Mouse (Mus musculus): ENCODE measurements at regions not wholly inside any gene's neighbourhood (a gene's known extent, or its start where the extent isn't known, plus 50 kb on each side); places are given as distances from the start of the nearest gene placed in this dataset.

DNA sequence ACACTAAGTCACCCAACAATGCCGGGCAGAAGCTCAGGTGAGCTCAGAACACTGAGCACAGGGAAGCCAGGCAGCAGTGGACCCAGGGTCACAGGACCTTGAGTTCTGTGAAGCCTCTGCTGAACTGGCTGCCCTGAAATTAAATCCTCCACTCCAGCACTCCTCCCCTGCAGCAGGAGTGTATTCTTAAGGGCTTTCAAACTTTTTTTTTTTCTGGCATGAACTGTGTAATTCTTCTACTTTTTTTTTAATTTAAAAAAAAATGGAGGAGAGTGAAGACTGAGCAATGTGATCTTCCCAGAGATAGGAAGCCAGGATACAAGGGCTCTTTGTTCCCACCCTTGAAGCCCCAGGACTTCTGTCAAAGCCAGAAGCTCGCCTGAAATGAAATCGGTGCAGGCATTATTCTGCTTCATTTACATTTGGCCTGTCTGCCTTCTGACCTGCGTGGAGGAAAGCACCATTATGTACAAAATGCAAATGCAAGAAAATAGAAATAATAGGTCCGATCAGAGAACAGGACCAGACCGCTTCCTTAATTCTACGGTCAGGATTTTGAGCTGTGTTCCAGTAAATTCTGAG is 331.3 kb upstream of the Mki67 start:
- DNase-seq (ENCODE audit: low read depth, low spot score) = peak; percentile 31

DNA sequence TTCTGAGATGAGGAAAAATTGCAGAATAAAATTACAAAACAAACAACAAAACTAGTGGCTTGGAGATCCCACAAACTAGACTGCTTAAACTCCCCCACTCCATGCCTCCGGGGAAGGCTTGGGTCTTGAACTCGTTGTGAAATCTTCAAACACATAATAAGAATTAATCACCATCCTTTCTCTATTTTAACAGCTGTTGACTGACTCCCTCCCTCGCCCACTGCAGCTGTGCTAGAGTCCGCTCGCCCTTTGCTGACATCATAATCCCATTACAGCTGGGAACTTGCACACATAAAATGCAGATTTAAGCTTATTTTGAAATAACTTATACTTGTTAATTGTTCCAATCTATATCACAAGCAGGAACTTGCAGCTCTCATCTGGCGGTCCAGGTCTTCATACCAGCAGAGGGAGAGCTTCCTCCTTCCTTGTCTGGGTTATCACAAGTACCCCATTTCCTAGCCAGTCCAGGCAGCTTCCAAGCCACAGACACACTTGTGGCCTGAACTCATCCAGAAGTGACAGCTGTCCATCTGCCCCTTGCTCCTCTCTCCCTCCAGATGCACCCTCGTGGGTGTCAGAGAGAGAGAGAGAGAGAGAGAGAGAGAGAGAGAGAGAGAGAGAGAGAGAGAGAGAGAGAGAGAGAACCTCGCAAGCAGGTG is 332.9 kb upstream of the Mki67 start:
- no peak for DNase-seq (ENCODE audit: low read depth, low spot score)

DNA sequence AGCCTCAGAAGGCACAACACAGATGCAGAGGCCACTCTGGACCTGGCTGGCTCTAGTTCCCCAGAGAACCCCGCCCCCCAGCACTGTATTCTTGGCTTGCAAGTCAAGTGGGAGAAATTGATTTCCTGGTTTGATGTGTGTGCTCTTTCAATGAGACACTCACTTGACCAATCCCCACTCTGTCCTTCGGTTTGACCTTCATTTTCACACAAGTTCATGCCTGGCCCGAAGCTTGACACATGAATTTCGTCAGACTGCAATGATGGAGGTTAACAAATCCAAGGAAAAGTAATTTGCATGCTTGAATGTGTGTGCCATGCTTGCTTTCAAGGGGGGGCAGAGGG is 333.4 kb upstream of the Mki67 start:
- no peak for DNase-seq (ENCODE audit: low read depth, low spot score)

DNA sequence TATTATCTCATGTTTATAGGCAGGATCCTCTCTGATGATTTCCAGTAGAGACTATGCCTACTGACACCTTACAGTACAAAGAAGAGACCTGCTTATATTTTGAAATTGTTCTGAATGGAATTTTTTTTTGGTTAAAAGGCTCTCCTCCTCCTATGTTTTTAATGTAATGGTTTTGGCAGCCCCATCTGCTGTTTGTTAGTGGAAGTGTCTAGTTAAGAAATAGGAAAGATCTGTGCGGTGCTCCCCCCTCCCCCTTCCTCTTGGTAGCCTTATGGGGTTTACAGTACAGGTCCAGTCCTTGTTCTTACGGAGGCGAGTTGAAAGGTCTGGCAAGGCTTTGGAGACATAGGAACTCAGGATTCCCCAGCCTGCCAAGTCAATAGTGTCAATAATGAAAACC is 334.0 kb upstream of the Mki67 start:
- peak; percentile 40 for DNase-seq (ENCODE audit: low read depth, low spot score)

DNA sequence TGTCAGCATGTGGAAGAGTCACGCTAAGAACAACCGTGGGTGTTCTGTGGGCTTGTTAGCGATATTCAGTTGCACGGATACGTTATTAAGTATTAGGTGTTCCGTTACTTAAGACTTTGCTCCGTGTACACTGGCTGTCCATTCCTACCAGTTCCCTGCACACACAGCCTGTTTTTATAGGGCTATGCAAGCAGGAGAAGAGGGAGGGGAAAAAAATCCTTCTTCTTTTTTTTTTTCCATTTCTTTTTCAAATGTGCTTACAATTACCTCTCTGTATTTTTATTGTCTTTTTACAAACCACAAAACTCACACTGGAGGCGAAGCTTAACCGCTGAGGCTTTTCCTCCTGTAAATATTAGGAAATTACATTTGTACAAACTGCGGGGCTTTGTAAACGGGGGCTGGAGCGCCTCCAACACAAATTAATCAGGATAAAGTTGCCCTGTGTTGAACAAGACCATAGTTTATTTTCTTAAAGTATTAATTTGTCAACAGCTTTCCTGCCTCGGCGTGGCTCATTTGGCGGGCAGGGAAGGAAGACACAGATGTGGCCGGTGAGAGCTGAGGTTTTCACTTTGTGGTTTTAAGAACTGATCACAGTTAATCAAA is 340.8 kb upstream of the Mki67 start:
- no peak for DNase-seq (ENCODE audit: low read depth, low spot score)

DNA sequence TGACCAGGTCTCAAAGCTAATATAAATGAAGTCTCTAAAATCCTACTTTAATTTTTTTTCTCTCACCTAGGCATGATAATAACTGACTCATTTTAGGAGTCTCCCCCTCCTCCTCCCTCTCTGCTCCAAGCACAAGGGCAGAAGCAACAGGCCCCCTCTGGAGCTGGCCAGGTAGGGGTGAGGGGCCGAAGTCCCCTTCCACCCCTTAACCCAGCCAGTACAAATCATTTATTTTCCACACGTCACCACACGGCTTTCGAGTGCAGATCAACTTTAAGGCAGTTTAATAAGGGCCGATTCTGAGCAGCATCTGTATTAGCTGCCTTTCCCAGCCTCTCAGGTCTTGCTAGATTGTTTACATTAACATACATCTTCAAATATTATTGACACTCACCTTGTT is 342.2 kb upstream of the Mki67 start:
- no peak for DNase-seq (ENCODE audit: low read depth, low spot score)

DNA sequence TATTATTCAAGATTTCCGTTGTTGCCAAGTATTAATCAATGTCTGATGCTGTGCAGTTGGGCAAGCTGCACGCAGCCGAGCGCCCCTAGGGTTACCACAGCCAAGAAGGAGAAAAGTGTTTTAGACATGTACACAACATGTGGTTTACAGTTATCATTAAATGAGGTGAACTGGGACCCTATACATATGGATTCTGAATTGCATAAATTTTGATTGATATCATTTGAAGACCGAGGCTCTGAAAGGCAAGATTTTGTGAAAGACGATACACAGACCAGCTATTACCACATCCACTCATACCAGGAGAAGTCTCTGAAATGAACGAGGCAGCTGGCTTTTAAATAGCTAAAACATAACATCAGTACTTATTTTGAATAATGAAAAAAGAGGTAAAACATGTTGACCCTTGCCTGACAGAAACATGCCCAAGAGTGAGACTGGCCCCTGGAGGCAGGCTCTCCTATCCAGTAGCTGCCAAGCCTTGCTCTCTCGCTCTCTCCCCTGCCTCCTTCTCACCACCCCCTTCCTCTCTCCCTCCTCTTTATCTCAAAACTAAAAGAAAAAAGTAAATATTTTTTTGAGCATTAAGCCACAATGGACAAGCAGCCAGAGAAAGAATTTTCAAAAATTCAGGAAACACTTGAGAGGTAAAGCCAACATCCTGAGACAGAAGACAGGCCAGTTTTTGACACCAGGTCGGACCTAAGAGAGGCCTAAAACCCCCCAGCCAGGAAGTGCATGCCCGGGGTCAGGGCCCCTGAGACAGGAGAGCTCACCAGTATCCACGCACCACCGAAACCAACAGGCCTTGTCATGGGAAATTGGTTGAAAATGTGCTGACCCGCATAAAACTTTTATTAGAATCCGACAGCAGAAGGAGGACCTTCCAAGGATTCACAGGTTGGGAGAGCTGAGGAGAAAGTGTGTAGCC is 342.9 kb upstream of the Mki67 start:
- no peak for DNase-seq (ENCODE audit: low read depth, low spot score)

DNA sequence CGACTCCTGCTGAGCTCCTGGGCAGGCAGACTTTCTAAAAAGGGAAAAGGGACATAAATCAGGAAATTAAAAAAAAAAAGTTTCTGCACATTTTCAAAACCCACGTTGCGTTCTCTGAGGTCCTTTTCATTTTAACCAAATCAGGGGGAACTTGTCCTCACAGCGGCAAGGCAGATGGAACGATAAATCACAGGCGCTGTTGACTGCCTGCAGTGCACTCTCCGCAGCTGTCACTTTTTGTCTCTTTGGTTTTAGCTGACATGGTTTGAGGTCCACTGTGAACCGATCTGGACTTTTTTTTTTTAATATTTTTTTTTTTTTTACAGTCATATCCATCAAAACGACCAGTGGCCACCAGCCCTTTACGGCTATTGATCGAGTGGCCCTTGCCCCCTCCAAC is 343.7 kb upstream of the Mki67 start:
- no peak for DNase-seq (ENCODE audit: low read depth, low spot score)

DNA sequence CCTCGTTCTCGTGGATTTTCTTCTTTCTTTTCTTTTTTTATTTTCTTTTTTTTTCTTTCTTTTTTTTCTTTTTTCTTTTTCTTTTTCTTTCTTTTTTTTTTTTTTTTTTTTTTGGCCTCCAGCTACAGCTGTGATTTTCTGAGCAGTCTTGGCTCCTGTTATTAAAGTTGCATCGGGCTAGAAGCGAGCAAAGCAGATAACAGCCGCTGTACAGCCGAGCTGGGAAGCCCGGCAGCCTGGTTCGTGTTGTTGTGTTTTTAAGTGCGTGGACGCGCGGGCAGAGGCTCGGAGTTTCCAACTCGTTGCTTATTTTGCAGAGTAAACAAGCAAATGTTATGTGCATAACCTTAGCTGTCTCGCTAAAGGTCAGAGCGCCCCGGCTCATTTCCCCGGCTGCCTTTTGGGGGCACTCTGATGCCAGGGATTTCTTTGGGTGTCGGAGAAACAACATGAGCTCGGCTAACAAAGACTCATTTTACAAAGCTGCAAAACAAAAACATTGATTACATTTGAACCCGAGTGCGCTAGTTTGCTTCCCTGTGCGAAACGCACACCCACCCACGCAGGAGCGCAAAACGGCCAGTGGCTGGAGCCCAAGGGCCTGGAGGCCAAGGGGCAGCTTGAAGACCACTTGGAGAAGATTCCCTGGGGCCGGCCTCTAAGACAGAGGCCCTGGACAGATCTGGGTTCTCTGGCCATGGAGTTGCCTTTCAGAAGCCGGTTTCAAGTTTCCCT is 344.3 kb upstream of the Mki67 start:
- DNase-seq (ENCODE audit: low read depth, low spot score) = peak; percentile 75

DNA sequence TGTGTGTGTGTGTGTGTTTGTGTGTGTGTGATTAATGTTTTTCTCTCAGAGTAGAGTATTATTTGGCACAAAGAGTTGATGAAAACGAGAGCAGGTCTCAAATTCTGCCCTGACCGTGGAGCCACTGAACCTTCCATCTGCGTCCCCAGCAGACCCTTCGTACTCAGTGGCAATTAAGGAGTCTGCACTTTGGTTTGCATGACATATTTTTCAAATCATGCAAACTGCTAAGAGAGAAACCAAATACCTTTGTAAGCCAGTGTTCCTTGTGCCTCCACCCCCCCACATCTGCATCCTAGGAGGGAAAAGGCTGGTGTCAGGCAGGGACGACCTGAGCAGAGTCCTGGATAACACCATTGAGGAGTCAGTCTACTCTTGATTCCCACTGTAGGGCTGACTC is 346.5 kb upstream of the Mki67 start:
- no peak for DNase-seq (ENCODE audit: low read depth, low spot score)

DNA sequence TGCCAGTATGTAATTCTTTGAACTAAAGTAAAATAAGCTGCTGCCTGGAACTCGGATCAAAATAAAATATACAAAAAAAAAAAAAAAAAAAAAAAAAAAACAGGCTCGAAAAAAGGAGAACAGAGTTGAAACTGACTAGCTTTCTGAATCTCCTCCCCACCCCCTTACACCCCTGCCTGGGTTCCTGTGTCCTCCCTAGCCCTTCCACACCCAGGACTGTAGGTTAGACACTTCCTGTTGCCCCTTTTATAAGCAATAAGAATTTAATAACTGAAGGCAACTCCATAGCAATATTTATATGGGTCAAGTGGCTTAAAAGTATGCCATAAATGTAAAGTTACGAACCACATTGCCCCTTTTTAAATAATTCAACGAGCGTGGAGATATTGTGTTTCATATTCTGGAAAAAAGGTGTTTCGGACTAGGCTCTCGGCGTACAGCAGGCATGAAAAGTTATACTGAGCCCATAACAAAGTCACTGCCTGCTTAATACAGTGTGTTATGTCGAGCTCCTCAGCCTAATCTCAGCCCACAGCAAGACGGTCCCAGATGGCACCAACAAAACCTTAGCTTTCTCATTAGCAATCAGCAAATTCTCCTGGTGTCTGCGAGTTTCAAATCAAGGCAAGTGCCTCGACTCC is 349.0 kb upstream of the Mki67 start:
- no peak for DNase-seq (ENCODE audit: low read depth, low spot score)

DNA sequence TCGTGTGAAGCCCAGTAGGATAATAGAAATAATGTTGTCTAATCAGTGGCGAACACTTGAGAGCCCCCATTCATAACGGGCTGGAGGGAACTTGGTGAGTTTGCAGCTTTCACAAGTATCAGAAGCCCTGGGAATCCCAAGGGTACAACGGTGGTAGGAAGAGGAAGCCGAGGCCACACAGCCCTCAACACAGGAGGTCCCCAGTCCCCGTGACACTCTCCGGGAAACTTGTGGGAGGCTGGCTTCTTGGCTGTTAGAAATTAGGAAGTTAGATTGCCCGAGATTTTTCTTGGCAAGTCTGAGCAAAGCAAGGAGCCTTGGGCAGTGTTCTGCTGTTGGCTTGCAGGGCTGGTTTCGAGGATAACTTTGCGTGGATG is 349.5 kb upstream of the Mki67 start:
- no peak for DNase-seq (ENCODE audit: low read depth, low spot score)

DNA sequence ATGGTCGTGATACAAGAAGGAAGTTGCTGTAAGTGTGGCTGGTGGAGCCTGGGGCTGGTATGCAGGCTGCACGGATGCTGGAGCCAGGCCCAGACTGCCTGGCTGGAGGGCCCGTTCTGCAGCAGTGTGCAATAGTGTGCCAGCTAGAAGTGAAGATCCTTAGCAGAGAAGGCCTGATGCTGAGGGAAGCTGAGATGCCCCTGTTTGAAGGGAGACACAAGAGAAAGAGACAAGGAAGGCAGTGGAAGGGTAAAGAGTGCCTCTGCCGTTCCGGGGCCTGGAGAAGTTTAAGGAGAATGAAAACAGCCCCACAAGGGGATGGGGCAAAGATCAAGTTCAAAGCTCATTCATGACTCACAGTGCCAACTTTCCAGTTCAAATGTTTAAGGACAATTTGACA is 354.7 kb upstream of the Mki67 start:
- DNase-seq (ENCODE audit: low read depth, low spot score) = peak; percentile 34

DNA sequence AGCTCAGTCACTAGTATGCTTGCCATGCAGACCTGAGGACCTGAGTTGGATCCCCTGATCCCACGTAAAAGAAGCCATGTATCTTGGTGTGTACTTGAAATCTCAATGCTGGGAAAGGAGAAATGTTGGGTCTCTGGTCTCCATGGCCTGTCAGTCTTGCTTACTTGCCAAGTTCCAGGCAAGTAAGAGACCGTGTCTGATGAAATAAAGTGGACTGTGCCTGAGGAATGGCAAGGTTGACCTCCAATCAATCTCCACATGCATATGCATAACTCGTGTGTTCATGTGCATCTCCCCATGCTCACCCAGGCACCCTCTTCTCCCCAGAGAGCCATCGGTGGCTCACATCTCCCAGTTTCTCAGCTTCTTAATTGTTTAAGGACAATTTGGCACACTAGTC is 355.2 kb upstream of the Mki67 start:
- DNase-seq (ENCODE audit: low read depth, low spot score) = no peak

DNA sequence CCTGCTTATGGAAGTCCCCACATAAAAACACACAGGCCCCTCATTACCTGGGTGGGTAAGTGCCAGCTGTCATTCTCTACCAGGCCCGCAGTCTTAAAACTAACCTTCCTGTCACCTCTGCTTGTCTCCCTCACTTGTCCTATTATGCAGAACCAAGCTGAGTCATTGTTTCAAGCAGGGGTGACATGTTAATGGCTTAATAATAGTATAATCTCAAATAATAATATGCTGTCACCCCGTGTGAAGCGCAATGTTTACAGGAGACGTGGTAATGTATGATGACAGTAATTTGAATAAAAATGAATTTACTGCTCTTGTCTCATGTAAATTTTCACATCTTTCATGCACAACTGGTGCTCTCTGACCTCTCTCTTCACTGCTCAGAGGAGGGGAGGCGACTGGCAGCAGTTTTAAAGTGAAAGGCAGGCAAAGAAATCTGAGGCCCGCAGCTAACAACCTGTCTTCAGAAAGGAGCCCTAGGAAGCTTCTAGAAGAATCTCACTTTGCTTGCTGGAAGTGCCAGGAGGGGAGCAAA is 357.2 kb upstream of the Mki67 start:
- DNase-seq (ENCODE audit: low read depth, low spot score) = no peak

DNA sequence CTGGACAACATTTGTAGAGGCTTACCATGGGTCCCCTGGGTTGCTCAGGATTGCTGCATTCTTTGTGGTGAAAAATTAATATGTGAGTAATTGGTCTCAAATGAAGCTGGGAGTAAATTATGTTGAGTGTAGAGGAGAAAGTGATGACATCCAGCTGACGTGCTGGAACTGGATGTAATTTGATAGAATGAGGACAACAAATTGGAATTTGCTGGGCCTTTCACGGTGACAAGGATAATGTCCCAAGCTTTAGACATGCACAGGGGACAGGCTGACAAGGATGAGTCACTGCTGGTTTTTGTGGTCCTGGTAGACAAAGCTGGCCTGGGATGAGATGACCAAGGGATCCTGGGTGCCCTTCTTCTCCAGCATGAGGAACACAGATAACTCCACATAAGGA is 357.9 kb upstream of the Mki67 start:
- DNase-seq (ENCODE audit: low read depth, low spot score) = no peak

DNA sequence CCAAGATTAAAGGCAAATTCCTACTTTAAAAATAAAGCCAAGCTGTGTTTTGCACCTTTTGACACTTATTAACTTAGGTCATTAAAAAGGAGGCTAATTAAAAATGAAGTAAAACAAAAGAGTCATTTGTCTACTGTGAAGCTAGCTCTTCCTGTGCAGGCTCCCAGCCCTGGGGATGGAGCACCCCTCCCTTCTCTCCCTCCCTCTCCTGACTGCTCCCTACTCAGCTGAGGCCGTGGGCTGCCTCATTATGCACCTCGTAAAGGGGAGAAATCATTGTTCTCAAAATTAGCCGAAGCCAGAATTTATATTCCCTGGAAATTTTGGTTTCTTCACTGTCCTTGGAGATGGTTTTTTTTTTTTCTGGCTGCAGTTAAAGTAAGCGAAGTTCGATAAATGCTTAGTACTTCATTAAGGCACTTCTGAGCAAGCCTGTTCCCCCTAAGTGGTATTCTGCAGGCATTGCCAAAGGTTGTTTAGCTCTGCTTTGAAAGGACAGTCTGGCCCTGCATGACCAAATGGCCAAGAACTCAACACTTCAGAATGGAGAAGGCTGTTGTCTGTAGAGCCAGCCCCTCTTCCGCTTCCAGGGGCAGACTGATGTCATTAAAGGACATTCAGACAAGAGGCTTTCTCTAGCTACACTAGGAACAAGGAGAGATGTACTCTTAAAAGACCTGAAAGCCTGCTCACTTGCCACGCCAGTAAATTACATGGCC is 365.5 kb upstream of the Mki67 start:
- peak; percentile 37 for DNase-seq (ENCODE audit: low read depth, low spot score)

DNA sequence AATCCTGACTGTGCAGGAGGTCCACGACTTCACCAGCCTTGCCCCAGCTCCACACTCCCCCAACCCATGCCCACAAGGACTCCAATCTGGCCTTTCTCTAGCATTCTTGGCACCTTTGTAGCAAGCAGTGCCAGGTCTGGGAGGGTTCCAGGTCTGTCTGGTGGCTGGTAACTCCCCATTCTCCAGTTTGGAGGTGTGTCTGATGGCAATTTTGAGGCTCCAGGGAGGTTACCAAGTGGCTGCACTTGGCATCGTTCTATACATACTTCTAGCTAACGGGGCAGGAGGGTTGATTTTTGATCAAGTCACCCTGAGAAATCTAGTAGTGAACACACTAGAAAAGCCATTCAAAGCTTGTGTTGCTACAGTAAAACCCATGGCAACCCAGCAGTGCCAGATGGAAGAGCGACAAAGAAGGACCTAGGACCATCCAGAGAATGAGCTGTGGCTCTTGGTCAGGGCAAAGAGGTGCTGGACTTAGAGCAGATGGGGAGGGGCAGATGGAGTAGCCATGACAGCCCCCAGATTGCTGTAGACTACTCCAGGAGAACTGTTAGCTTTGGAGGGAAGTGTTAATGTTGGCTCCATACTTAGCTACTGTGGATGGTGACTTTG is 366.2 kb upstream of the Mki67 start:
- DNase-seq (ENCODE audit: low read depth, low spot score) = no peak

DNA sequence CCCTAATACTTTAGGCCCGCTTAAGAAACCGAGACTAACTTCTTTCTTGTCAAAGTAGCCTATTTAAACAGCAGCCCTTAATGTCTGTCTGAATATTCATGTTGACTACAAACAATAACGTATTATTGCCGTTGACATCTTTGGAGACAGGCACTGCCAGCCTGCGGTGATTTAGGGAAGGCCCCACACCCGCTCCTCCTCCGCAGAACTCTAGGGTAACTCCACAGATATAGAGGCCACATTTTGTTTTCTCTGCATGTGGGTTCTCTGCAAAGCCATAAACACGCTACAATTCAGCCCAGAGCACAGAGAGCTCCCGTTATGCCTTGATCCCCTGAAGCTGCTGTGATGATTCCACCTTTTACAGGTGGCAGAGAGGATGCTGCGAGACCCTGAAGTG is 366.8 kb upstream of the Mki67 start:
- DNase-seq (ENCODE audit: low read depth, low spot score) = peak; percentile 67

Measured in brain, adult 2 months (tissue).